Mouse (Mus musculus): Measurements from ENCODE around the gene Spsb3.

DNA sequence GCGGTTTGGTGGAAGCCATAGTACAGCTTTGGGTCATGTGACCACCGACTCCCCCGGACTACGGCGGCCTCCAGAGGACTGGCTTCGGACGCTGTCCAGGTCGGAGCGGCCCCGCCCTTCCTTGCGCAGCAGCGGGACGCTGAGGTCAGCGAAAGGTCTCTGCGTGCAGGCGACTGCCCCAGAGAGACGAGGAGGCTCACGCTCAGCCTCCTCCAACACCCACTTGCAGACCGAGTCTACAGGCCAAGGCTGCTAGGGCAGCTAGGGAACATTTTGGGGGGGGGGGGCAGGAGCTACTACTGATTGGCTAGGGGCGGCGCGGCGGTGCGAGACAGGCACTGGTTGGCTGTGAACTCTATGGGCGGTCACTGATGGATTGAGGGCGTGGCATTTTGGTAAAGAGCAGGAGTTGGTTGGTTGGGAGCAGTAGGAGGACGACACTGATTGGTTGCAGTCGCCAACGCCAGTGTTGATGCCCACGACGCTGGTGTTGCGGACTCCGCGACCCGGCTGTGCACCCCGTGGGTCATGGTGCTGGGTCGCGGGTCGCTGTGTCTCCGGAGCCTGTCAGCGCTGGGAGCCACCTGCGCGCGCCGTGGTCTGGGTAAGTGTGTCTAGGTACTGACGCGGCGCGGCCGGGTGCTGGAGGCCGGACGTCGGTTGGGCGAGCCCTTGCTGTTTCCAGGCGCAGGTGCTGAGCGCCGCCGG lies 36.2 kb upstream of the Spsb3 start, which contains the start of gene Fahd1:
- TF ChIP-seq CTCF (IDR thresholded peaks at IDR 0.05; ENCODE audit: low read depth): peak; percentile 51
- TF ChIP-seq EP300 (optimal IDR thresholded peaks at IDR 0.05): no peak
